Mouse (Mus musculus): ENCODE results near the gene C2. TPM values are rescaled to one million over a fixed set of nuclear protein-coding genes. Genes with fewer than 3 reads are reported as not detected.

Gene C2
- 4.4 and 6.2 TPM in 2 replicates for polyA plus RNA-seq (2015; fragmentation: Nextera tagmentation; extraction: Ambion mirVana)

DNA sequence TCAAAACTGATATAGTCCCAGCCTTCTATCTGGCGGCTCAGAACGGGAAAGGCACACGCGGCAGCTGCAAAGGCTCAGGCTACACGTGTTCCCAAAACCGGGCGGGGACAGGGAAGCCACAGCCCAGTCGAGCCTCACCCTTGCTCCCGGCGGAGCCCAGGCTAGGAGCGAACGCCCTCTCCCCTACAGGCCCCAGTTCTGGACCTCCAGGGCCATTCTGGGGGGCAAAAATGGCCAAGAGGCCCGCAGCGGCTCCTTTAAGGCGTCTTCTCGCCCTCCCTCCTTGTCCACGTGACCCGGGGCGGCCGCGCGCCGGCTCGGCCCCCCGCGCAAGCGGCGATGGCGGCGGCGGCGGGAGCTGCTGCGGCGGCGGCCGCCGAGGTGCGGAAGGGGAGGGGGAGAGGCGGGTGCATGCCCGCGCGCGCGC is at the start of gene C2, which contains the start of gene Ehmt2:
Gene C2, minus strand, starts transcription at position 106 of the 427 bp plus-strand sequence.
Gene Ehmt2, plus strand, starts transcription at position 310 of the 427 bp plus-strand sequence.
- H3K4me3 ChIP-seq (replicated peaks): peak within 1 kb of the TSS; percentile 90
- peak within 1 kb of the TSS; percentile 99 for H3K27ac ChIP-seq
- peak; percentile 37 for ATAC-seq (ENCODE audit: insufficient read depth, low FRiP score, low read depth)
- H3K9me3 ChIP-seq: no peaks in the 10 kb centered on the region
- WGBS: under 1% methylated on average over 30 of the region's 44 CpGs
- peaks cover 28% of the 10 kb centered on the region for H3K4me1 ChIP-seq
- no peaks in the 10 kb centered on the region for H3K27me3 ChIP-seq (replicated peaks)
- peaks cover 9% of the 10 kb centered on the region; the same call in 1 of the 2 replicates for H3K36me3 ChIP-seq
- H3K9ac ChIP-seq: peak within 1 kb of the TSS; percentile 89
- peak within 1 kb of the TSS; percentile 86 for H3K4me2 ChIP-seq

DNA sequence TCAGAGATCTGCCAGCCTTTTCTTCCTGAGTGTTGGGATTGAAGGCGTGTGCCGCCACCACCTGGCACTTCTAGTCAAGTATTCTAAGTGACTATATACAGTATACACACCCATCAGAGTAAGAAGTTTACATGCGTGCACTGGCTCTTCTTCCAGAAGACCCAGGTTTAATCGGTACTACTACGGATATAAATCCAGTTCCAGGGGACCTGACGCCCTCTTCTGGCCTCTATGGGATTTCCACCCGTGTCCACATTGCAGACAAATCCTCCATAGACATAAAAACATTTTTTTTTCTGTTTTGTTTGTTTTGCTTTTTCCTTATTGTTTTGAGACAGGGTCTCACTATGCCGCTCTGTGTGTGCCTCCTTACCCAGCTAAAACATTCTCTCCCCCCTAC is 49.5 kb upstream of the C2 start:
- WGBS: 24% methylated on average over 8 of the region's 8 CpGs
- H3K4me2 ChIP-seq: no peak overlapping the region
- H3K4me1 ChIP-seq: peaks cover 9% of the 10 kb centered on the region; the same call in 1 of the 2 replicates
- H3K27me3 ChIP-seq (replicated peaks): no peaks in the 10 kb centered on the region
- H3K36me3 ChIP-seq: peaks cover 16% of the 10 kb centered on the region; the same call in 1 of the 2 replicates
- no peak overlapping the region for H3K9ac ChIP-seq
- no peak for ATAC-seq (ENCODE audit: insufficient read depth, low FRiP score, low read depth)
- H3K27ac ChIP-seq: no peak overlapping the region
- no peak overlapping the region for H3K4me3 ChIP-seq (replicated peaks)
- H3K9me3 ChIP-seq: no peaks in the 10 kb centered on the region

DNA sequence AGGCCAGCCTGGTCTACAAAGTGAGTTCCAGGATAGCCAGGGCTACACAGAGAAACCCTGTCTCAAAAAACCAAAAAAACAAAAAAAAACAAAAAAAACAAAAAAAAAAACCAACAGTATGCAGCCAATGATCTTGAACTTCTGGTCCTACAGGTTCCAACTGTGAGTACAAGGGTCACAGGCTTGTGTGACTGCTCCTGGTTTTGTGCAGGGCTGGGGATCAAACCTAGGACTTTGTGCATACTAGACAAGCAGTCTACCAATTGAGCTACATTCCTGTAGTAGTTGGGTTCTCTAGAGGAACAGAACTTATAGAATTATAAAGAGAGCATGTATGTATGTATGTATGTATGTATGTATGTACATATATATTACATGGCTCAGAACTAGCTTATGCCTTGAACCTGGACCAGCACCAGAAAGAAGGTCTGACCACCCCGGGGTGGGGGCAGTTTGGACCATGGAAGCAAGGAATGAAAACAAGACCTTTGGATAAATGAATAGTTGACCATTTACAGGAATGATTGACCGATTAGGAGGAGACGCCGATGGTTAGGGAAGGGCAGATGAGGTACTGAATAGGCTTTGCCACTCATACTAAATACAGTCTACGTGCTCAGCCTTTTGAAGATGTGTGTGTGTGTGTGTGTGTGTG is 48.5 kb upstream of the C2 start:
- H3K36me3 ChIP-seq: peaks cover 16% of the 10 kb centered on the region; the same call in 1 of the 2 replicates
- H3K9ac ChIP-seq: no peak overlapping the region
- 90% methylated on average over 5 of the region's 5 CpGs for WGBS
- no peaks in the 10 kb centered on the region for H3K27me3 ChIP-seq (replicated peaks)
- H3K4me1 ChIP-seq: peaks cover 11% of the 10 kb centered on the region
- H3K4me3 ChIP-seq (replicated peaks): no peak overlapping the region
- ATAC-seq (ENCODE audit: insufficient read depth, low FRiP score, low read depth): no peak
- no peaks in the 10 kb centered on the region for H3K9me3 ChIP-seq
- H3K27ac ChIP-seq: no peak overlapping the region
- no peak overlapping the region for H3K4me2 ChIP-seq

DNA sequence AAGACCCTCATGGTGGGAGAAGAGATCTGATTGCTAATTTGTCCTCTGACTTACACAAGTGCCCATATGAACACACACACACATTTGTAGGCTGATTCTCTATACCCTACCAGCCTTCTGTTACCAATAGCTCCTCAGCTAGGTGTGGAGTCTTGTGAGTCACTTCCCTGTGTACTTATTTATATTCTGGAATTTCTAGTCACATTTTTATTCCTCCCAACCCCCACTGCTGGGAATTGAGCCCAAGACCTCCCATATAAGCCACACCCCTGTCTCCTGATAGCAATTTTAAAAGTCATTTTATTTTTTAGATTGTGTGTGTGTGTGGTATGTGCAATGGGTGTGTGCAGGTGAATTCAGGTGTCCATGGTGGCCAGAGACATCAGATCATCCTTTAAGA is 46.3 kb upstream of the C2 start:
- Histone ChIP-seq H3K4me2 (no peak overlapping the region), H3K4me3 (replicated peaks) (no peak overlapping the region), H3K27me3 (replicated peaks) (no peaks in the 10 kb centered on the region), H3K27ac (no peak overlapping the region), H3K9me3 (no peaks in the 10 kb centered on the region), H3K4me1 (peaks cover 4% of the 10 kb centered on the region), H3K36me3 (peaks cover 1% of the 10 kb centered on the region; the same call in 1 of the 2 replicates), H3K9ac (no peak overlapping the region)
- ATAC-seq (ENCODE audit: insufficient read depth, low FRiP score, low read depth): no peak

DNA sequence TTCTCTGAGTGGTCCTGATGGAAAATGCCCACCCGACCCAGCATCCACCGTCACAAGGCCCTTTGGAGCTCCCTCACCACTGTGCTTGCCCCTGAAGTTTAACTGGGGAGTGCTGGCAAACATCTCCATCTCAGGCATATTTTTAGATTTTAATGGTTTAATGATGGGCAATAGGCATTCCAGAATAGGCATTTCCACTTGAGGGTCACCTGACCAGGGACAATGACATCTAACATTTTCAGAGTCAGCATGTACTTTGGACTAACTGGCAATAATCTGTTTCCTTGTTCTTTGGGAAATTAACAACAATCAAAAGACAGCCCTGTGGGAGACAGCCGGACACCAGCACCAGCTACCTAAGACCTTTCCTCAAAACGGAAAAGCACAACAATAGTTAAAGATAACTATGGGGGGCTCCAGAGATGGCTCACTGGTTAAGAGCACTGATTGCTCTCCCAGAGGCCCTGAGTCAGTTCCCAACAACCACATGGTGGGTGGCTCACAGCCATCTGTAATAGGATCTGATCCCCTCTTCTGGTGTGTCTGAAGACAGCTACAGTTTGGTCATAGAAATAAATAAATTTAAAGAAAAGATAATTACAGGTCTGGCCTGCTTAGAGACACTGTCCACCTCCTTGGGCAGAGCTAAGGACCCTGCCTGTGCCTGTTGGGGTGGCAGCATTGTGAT is 45.2 kb upstream of the C2 start:
- Histone ChIP-seq H3K9ac (no peak overlapping the region), H3K27ac (no peak overlapping the region), H3K4me3 (replicated peaks) (no peak overlapping the region), H3K36me3 (no peaks in the 10 kb centered on the region), H3K4me2 (no peak overlapping the region), H3K27me3 (replicated peaks) (no peaks in the 10 kb centered on the region), H3K9me3 (no peaks in the 10 kb centered on the region), H3K4me1 (peaks cover 4% of the 10 kb centered on the region)
- 81% methylated on average over 4 of the region's 4 CpGs for WGBS
- ATAC-seq (ENCODE audit: insufficient read depth, low FRiP score, low read depth): no peak

DNA sequence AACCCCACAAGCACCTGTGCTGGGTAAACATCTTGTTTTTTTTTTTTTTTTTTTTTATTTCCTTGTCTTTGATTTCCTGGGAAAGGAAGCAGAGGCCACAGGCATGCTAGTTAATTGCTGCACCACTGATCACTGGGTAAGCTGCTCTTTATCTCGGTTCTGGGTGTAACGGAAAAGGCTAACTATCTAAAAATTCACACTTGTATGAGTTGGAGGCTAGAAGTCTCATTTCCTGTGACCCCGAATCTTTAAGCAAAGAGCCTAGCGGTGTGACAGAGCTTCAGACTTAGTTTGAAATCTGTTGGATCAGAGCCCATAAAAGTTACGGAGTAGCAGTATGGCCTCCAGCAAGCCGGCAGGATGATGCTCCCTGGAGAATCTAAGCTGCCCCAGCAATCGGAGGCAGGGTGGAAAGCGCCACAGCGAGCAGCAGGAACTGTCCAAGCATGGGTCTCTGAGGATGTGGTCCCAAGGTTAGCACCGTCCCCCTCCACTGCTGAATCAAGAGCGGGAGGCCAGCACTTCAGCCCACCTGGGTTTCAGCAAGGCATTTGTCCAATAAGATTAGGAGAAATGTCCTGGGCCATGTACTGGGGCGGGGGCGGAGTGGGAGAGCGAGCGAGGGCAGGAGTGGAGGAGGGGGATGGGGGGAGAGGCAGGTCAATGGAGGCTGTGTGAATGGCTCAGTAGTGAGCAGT is 43.4 kb upstream of the C2 start:
- Histone ChIP-seq H3K9ac (no peak overlapping the region), H3K4me1 (peaks cover 4% of the 10 kb centered on the region), H3K4me2 (peak overlapping the region; percentile 49), H3K36me3 (no peaks in the 10 kb centered on the region), H3K27ac (no peak overlapping the region), H3K4me3 (replicated peaks) (peak overlapping the region; percentile 29), H3K27me3 (replicated peaks) (no peaks in the 10 kb centered on the region), H3K9me3 (no peaks in the 10 kb centered on the region)
- ATAC-seq (ENCODE audit: insufficient read depth, low FRiP score, low read depth): no peak; the same call in 1 of the 2 replicates
- WGBS: 9% methylated on average over 15 of the region's 15 CpGs

DNA sequence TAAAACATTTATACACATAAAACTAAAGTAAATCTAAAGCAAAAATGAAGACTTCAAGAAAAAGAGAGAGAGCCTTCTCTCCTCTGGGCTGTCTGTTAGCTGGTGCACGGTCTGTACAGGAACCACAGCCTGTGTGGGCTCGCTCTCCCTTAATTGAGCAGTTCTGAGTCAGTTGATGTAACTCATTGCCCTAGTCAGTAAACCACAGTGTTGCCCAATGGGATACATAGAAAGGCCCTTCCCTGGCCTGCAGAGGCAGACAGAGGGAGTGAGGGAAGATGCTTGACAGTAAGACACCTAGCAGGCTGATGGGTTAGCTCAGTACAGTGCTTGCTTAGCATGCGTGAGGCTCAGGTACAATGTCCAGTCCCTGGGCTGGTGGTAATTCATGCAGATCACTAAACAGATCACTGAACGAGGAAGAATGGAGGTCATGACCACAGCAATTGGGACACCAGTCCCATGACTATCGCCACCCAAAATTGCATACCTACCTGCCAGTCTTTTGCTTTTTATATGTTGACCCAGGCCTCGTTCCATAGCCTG is 40.0 kb upstream of the C2 start:
- Histone ChIP-seq H3K4me3 (replicated peaks) (no peak overlapping the region), H3K36me3 (no peaks in the 10 kb centered on the region), H3K4me1 (peaks cover 4% of the 10 kb centered on the region), H3K9ac (no peak overlapping the region), H3K9me3 (no peaks in the 10 kb centered on the region), H3K4me2 (no peak overlapping the region), H3K27ac (no peak overlapping the region), H3K27me3 (replicated peaks) (no peaks in the 10 kb centered on the region)
- no peak for ATAC-seq (ENCODE audit: insufficient read depth, low FRiP score, low read depth)
- 86% methylated on average over 6 of the region's 6 CpGs for WGBS

DNA sequence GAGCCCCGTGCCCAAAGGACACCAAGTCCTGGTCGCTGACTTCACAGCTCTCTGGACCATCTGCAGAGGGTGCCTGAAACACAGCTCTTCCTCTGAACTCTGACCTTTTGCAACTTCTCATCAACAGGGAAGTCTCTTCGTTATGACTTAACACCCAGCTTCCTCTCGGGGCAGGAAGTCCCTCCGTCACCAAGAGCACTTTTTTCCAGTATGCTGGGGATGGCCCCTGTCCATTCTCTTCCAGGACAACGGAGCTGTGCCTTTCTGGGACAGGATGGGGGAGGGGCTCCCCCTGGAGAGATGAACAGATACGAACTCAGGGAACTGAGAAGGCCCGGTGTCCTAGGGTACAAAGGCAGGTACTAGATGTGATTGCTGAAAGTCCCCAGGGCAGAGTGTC is 36.8 kb upstream of the C2 start:
- Histone ChIP-seq H3K27me3 (replicated peaks) (no peaks in the 10 kb centered on the region), H3K36me3 (no peaks in the 10 kb centered on the region), H3K4me1 (peaks cover 10% of the 10 kb centered on the region), H3K4me3 (replicated peaks) (no peak overlapping the region), H3K9ac (no peak overlapping the region; the same call in 1 of the 2 replicates), H3K4me2 (no peak overlapping the region), H3K27ac (no peak overlapping the region), H3K9me3 (no peaks in the 10 kb centered on the region)
- WGBS: 46% methylated on average over 8 of the region's 8 CpGs
- no peak for ATAC-seq (ENCODE audit: insufficient read depth, low FRiP score, low read depth)

DNA sequence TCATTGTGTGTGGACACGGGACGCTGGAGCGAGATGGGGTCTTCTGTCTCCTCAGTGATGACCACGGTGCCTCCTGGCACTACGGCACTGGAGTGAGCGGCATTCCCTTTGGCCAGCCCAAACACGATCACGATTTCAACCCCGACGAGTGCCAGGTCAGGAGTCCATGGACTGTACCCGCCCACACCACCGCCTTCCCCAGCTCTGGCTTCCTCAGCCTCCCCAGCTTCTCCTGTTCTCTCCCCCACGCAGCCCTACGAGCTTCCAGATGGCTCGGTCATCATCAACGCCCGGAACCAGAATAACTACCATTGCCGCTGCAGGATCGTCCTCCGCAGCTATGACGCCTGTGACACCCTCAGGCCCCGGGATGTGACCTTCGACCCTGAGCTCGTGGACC is 36.0 kb upstream of the C2 start:
- no peaks in the 10 kb centered on the region for H3K36me3 ChIP-seq
- H3K4me2 ChIP-seq: no peak overlapping the region
- H3K4me3 ChIP-seq (replicated peaks): no peak overlapping the region
- no peak overlapping the region for H3K9ac ChIP-seq
- H3K27me3 ChIP-seq (replicated peaks): no peaks in the 10 kb centered on the region
- H3K9me3 ChIP-seq: no peaks in the 10 kb centered on the region
- H3K27ac ChIP-seq: no peak overlapping the region
- peaks cover 10% of the 10 kb centered on the region for H3K4me1 ChIP-seq
- 71% methylated on average over 24 of the region's 24 CpGs for WGBS
- no peak for ATAC-seq (ENCODE audit: insufficient read depth, low FRiP score, low read depth)

DNA sequence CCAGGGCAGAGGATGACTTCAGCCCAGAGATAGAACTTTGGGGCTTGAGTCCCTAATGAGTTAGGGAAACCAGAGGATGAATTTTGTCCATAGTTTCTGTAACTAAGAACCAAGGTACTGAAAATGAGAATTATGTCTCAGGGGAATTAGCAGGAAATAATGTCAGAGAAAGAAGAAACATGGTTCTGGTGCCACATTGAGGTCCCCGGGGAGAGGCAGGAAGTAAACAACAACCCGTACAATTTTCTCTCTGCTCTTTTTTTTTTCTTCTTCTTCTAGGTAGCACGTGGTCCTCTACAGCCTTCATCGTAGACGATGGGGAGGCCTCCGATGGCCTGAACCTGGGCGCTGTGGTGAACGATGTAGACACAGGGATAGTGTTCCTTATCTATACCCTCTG is 34.2 kb upstream of the C2 start:
- ATAC-seq (ENCODE audit: insufficient read depth, low FRiP score, low read depth): no peak
- peak overlapping the region; percentile 94 for H3K4me2 ChIP-seq
- 74% methylated on average over 8 of the region's 8 CpGs for WGBS
- H3K36me3 ChIP-seq: no peaks in the 10 kb centered on the region
- H3K27me3 ChIP-seq (replicated peaks): no peaks in the 10 kb centered on the region
- H3K27ac ChIP-seq: no peak overlapping the region
- H3K9me3 ChIP-seq: no peaks in the 10 kb centered on the region
- peak overlapping the region; percentile 58; the same call in 1 of the 2 replicates for H3K9ac ChIP-seq
- peak overlapping the region; percentile 82 for H3K4me3 ChIP-seq (replicated peaks)
- H3K4me1 ChIP-seq: peaks cover 10% of the 10 kb centered on the region

DNA sequence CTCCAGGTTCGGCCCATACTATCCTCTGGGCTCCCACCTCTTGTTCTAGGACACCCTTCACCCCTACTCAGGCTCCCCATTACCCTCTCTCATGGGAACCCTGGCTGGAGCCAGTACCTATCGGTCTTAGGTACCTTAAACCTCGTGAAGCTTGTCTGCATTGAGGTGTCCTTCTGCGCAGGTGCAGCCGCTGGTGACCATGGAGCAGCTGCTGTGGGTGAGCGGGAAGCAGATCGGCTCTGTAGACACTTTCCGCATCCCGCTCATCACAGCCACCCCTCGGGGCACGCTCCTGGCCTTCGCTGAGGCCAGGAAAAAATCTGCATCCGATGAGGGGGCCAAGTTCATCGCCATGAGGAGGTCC is 33.7 kb upstream of the C2 start:
- WGBS: 15% methylated on average over 14 of the region's 14 CpGs
- 0 out of 2 replicates have a peak, but pooled peaks have one; percentile 3 for ATAC-seq (ENCODE audit: insufficient read depth, low FRiP score, low read depth)
- no peaks in the 10 kb centered on the region for H3K9me3 ChIP-seq
- H3K4me2 ChIP-seq: peak overlapping the region; percentile 94
- no peaks in the 10 kb centered on the region for H3K27me3 ChIP-seq (replicated peaks)
- 0 out of 2 replicates have a peak overlapping the region, but pooled peaks have one; percentile 48 for H3K27ac ChIP-seq
- peak overlapping the region; percentile 82 for H3K4me3 ChIP-seq (replicated peaks)
- peaks cover 10% of the 10 kb centered on the region for H3K4me1 ChIP-seq
- no peaks in the 10 kb centered on the region for H3K36me3 ChIP-seq
- H3K9ac ChIP-seq: peak overlapping the region; percentile 58
